Mouse (Mus musculus) embryonic fibroblast, embryonic 13.5 days (primary cell): Measurements from ENCODE around the gene Nemf. TPM values are rescaled to one million over a fixed set of nuclear protein-coding genes. Genes with fewer than 3 reads are reported as not detected.
A peak's percentile ranks its signal among the peaks of the same experiment; 100 is the strongest.
"Not testable (repeated sequence)": the region's sequence is repeated elsewhere in the genome, so short reads cannot be mapped to it uniquely, and the experiment has no call there.

Experiments
- H3K27ac ChIP-seq: 2 replicates; pipeline ENCODE4 v1.5.1; 2012; ENCODE audit warnings: low read length, control low read depth, inconsistent platforms; ENCODE audit not compliant: insufficient read depth
- H3K4me1 ChIP-seq: 2 replicates; pipeline ENCODE4 v1.6.1; 2011; ENCODE audit warnings: low read length; ENCODE audit not compliant: control insufficient read depth, insufficient read depth
- H3K4me3 ChIP-seq: 2 replicates; pipeline ENCODE4 v1.5.1; 2011; ENCODE audit warnings: mild to moderate bottlenecking, control low read depth, low read length; ENCODE audit not compliant: insufficient read depth
- CTCF ChIP-seq: IDR thresholded peaks from 2 replicates; pipeline ENCODE4 v1.5.1; 2011; ENCODE audit warnings: mild to moderate bottlenecking, control low read depth, low read length, moderate library complexity, borderline replicate concordance; ENCODE audit not compliant: insufficient read depth
- POLR2A ChIP-seq: IDR thresholded peaks from 2 replicates; pipeline ENCODE4 v1.6.1; 2011; ENCODE audit warnings: low read depth, mild to moderate bottlenecking, control low read depth, low read length, moderate library complexity
- polyA plus RNA-seq: library from polyadenylated mRNA; stranded (reverse); fragments of >200 nt; gene quantifications from 2 replicates; pipeline ENCODE4 v1.2.4, GENCODE M21; 2011; ENCODE audit warnings: low read depth; ENCODE audit not compliant: missing spikeins, insufficient read length

Gene Nemf
- polyA plus RNA-seq, 1 experiment: 70.2 TPM

DNA sequence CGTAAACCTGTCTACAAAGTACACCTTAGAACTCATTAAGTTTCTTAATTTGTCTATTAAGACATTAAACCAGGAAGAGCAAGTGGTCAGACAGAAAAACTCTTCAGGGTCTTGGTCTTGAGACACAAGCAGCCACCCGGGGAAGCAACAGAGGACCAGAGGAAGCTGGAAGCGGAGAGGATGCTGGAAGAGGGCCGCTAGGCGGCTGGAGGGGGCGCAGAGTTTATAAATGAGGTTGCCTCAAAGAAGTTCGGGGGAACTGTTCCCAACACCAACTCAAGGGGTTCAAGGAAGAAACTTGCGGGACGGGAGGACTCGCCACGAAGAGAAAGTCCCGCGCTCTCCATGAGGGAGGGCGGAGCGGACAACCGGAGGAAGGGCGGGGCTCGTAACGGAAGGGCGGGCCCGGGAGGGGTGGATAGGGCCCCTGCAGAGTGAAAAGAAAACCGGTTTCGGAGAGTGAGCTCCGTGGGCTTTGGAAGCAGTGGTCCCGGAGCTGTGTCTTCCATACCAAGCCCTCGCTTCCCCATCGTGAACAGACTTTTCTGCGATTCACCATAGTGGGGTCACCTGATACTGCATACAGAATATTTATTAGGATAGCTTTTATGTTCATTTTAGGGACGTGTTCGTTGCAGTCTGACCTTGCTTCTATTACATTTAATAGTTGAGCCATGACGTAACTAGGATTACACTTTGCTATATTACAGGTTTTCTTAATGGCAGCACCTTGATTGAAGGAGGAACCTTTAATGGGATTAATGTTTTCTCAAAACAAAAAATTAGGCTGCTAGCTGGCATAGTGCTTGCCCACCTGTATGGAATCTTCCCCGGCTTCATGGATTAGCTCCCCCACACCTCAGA is 7.2 kb upstream of the Nemf start:
- peak overlapping the region; percentile 56; the same call in 1 of the 2 replicates for H3K27ac ChIP-seq
- H3K4me1 ChIP-seq: no peaks in the 10 kb centered on the region
- TF ChIP-seq POLR2A (peak; percentile 96), CTCF (no peak)
- peak overlapping the region; percentile 57 for H3K4me3 ChIP-seq

GRCm38 (mm10) chr12:69363110-69363509 is 6.1 kb upstream of the Nemf start:
- not testable (repeated sequence) for H3K4me3 ChIP-seq, H3K27ac ChIP-seq, H3K4me1 ChIP-seq

DNA sequence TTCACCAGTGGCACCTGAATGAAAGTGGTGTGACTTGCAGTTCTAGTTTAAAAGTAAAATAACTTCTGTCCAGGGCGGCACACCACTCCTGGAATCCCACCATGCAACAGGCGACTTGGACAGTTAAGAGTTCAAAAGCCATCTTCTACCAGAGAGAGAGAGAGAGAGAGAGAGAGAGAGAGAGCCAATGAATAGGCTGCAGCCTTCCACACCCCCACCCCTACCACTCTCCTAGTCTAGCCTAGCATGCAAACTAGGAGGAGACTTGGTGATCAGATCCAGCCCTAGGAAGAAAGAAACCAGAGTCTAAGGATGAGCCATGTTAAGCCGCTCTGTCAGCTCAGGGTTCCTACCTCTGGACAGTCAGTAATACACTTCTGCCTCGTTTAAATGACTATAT is 5.4 kb upstream of the Nemf start:
- Histone ChIP-seq H3K4me1 (no peaks in the 10 kb centered on the region), H3K4me3 (no peak overlapping the region), H3K27ac (peak overlapping the region; percentile 97)
- TF ChIP-seq POLR2A (peak; percentile 35; the same call in 1 of the 2 replicates), CTCF (no peak)

DNA sequence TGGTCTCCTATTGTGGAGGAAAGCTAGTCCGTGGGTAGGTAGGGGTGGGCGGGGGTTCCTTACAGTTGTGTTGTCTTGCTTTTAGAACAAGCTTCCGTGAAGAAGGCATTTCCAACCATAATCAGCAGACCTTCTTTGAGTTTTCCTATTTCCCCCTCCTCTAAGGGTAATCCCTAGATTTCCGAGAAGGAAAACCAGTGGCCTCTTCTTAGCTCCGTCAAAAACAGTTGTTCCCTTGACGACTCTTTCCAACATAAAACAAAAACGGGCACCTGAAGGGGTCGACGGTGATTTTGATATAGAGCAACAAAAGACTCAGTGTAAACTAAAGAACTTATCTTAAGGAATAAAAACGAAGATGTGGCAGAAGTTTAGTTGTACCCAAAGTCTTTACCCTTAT is 5.0 kb upstream of the Nemf start:
- TF ChIP-seq POLR2A (no peak), CTCF (no peak)
- H3K4me3 ChIP-seq: peak overlapping the region; percentile 74
- H3K4me1 ChIP-seq: no peaks in the 10 kb centered on the region
- peak overlapping the region; percentile 97 for H3K27ac ChIP-seq

- Histone ChIP-seq H3K27ac (peak overlapping the region; percentile 97), H3K4me3 (peak overlapping the region; percentile 74)
- peak; percentile 97 for TF ChIP-seq POLR2A
- H3K4me1 ChIP-seq: not testable (repeated sequence)
Measured at GRCm38 (mm10) chr12:69360997-69361899, 4.3 kb upstream of the Nemf start.

- H3K4me1 ChIP-seq: no peaks in the 10 kb centered on the region
- H3K27ac ChIP-seq: no peak overlapping the region
- no peak overlapping the region for H3K4me3 ChIP-seq
- TF ChIP-seq CTCF (no peak), POLR2A (no peak)
Measured at GRCm38 (mm10) chr12:69360655-69360996, 3.7 kb upstream of the Nemf start.

GRCm38 (mm10) chr12:69357300-69357646 is 308 bp upstream of the Nemf start:
- H3K4me1 ChIP-seq: peaks cover 5% of the 10 kb centered on the region; the same call in 1 of the 2 replicates
- peak overlapping the region; percentile 78 for H3K4me3 ChIP-seq
- TF ChIP-seq CTCF (no peak), POLR2A (no peak)
- peak overlapping the region; percentile 51; the same call in 1 of the 2 replicates for H3K27ac ChIP-seq

DNA sequence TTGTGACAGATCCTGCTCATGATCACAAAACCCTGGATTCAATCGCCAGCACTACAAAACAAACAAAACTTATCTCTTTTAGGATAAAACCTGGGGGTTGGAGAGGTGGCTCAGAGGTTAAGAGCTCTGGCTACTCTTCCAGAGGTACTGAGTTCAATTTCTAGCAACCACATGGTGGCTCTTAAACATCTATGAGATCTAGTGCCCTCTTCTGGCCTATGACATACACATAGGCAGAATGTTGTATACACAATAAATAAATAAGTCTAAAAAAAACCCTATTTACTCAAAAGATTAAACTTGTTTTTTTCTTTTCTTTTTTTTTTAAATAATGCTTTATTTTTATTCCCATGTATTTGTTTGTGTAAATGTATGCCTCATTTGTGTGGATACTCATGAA is 5.3 kb downstream of the Nemf start:
- Histone ChIP-seq H3K4me3 (no peak overlapping the region), H3K4me1 (peaks cover 5% of the 10 kb centered on the region; the same call in 1 of the 2 replicates)
- TF ChIP-seq CTCF: no peak
- TF ChIP-seq POLR2A: no peak

GRCm38 (mm10) chr12:69349928-69350327 is 7.0 kb downstream of the Nemf start:
- no peak for TF ChIP-seq CTCF
- no peaks in the 10 kb centered on the region for H3K4me1 ChIP-seq
- H3K27ac ChIP-seq: no peak overlapping the region
- H3K4me3 ChIP-seq: no peak overlapping the region

More for the DNA sequence above, 5.3 kb downstream of the Nemf start:
- no peak overlapping the region for H3K27ac ChIP-seq

DNA sequence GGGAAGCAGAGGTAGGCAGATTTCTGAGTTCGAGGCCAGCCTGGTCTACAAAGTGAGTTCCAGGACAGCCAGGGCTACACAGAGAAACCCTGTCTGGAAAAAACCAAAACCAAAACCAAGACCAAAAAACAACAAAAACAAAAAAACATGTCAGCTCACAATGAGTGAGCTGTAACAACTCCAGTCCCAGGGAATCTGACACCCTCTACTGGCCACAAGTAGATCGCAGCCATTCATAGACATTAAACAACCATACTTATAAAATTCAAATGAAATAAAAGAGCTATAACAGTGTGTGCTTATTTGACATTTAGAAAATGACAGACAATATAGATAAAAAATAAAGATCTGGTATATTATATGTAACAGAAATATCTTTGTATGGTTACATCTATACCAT is 23.4 kb downstream of the Nemf start:
- no peaks in the 10 kb centered on the region; the same call in 1 of the 2 replicates for H3K4me1 ChIP-seq
- no peak overlapping the region for H3K4me3 ChIP-seq
- no peak for TF ChIP-seq POLR2A
- no peak for TF ChIP-seq CTCF
- no peak overlapping the region for H3K27ac ChIP-seq
